Mouse (Mus musculus) liver, adult 2 months (tissue): ENCODE results near the gene Zfp715. TPM values are rescaled to one million over a fixed set of nuclear protein-coding genes. Genes with fewer than 3 reads are reported as not detected.

Experiments used
- DNase-seq: peaks from one replicate; pipeline ENCODE4 v3.0.0-alpha.2; 2011; ENCODE audit warnings: low read depth, low spot score; ENCODE audit errors: extremely low read depth
- H3K27ac ChIP-seq: fragments of 200-500 bp; replicated peaks from 2 replicates; pipeline ENCODE4 v1.5.1; 2012; ENCODE audit warnings: low read depth, mild to moderate bottlenecking, control low read depth, inconsistent platforms, low read length; ENCODE audit not compliant: insufficient read depth
- H3K27me3 ChIP-seq: fragments of 200-500 bp; 2 replicates; pipeline ENCODE4 v1.6.1; 2012; ENCODE audit warnings: mild to moderate bottlenecking, moderate library complexity, low read length, inconsistent platforms; ENCODE audit not compliant: control insufficient read depth, insufficient read depth
- H3K36me3 ChIP-seq: fragments of 200-500 bp; 2 replicates; pipeline ENCODE4 v1.6.1; 2012; ENCODE audit warnings: low read length, inconsistent platforms; ENCODE audit not compliant: control insufficient read depth, insufficient read depth
- H3K4me1 ChIP-seq: fragments of 200-500 bp; 2 replicates; pipeline ENCODE4 v1.6.1; 2011; ENCODE audit warnings: low read length; ENCODE audit not compliant: control insufficient read depth, insufficient read depth
- H3K4me3 ChIP-seq: fragments of 200-500 bp; 2 replicates; pipeline ENCODE4 v1.5.1; 2011; ENCODE audit warnings: low read depth, mild to moderate bottlenecking, control low read depth, low read length, moderate library complexity; ENCODE audit not compliant: insufficient read depth
- H3K79me2 ChIP-seq: fragments of 200-500 bp; 2 replicates; pipeline ENCODE4 v1.6.1; 2012; ENCODE audit warnings: inconsistent platforms, mild to moderate bottlenecking, low read length, moderate library complexity; ENCODE audit not compliant: control insufficient read depth, insufficient read depth
- H3K9ac ChIP-seq: fragments of 200-500 bp; 2 replicates; pipeline ENCODE4 v1.6.1; 2012; ENCODE audit warnings: low read depth, mild to moderate bottlenecking, control low read depth, inconsistent platforms, low read length
- CTCF ChIP-seq: fragments of 200-500 bp; IDR thresholded peaks from 2 replicates; pipeline ENCODE4 v1.5.1; 2011; ENCODE audit warnings: low read depth, low read length, control low read depth
- POLR2A ChIP-seq: fragments of 200-500 bp; IDR thresholded peaks from 2 replicates; pipeline ENCODE4 v1.6.1; 2011; ENCODE audit warnings: low read length, control low read depth; ENCODE audit not compliant: insufficient read depth; ENCODE audit errors: extremely low read depth
- WGBS: fragments of 180-500 bp; shearing (Covaris S2); methylation state at CpG from one replicate; pipeline ENCODE4 v1.1.7; 2018; 5-methylcytosine and 5-hydroxymethylcytosine counted together
- polyA plus RNA-seq: library from polyadenylated mRNA; depleted of rRNA; stranded (reverse); fragments of >200 nt; gene quantifications from 2 replicates; pipeline ENCODE4 v1.2.3, GENCODE M21; 2012
- total RNA-seq: library from RNA; depleted of rRNA; stranded (reverse); fragments of >200 nt; gene quantifications from 2 replicates; pipeline ENCODE4 v1.2.3, GENCODE M21; 2014

The Zfp715 gene
- total and polyA plus RNA-seq, 2 experiments = 1.8 to 12.2 TPM

- Histone ChIP-seq H3K27ac (no peak overlapping the region), H3K79me2 (no peaks in the 10 kb centered on the region), H3K36me3 (no peaks in the 10 kb centered on the region), H3K27me3 (no peaks in the 10 kb centered on the region), H3K4me3 (no peak overlapping the region), H3K9ac (no peak overlapping the region), H3K4me1 (no peaks in the 10 kb centered on the region)
- 78% methylated on average over 4 of the region's 4 CpGs for WGBS
- no peak for DNase-seq
- no peak for TF ChIP-seq CTCF
- TF ChIP-seq POLR2A = no peak
Measured at GRCm38 (mm10) chr7:43344491-43344890, 31.4 kb upstream of the Zfp715 start.

- no peak for DNase-seq
- Histone ChIP-seq H3K27me3 (no peaks in the 10 kb centered on the region), H3K79me2 (no peaks in the 10 kb centered on the region), H3K4me1 (no peaks in the 10 kb centered on the region), H3K4me3 (no peak overlapping the region), H3K27ac (no peak overlapping the region), H3K9ac (no peak overlapping the region), H3K36me3 (no peaks in the 10 kb centered on the region)
- WGBS = 88% methylated on average over 2 of the region's 2 CpGs
- TF ChIP-seq CTCF (no peak), POLR2A (no peak)
Measured at GRCm38 (mm10) chr7:43344020-43344419, 30.9 kb upstream of the Zfp715 start.

GRCm38 (mm10) chr7:43343191-43343590 lies 30.1 kb upstream of the Zfp715 start:
- Histone ChIP-seq H3K9ac (no peak overlapping the region), H3K36me3 (no peaks in the 10 kb centered on the region), H3K27me3 (no peaks in the 10 kb centered on the region), H3K79me2 (no peaks in the 10 kb centered on the region), H3K4me3 (no peak overlapping the region), H3K4me1 (no peaks in the 10 kb centered on the region), H3K27ac (no peak overlapping the region)
- TF ChIP-seq POLR2A (no peak), CTCF (no peak)
- DNase-seq = no peak
- WGBS = 70% methylated on average over 5 of the region's 5 CpGs

GRCm38 (mm10) chr7:43340771-43341170 lies 27.7 kb upstream of the Zfp715 start:
- TF ChIP-seq CTCF = no peak
- TF ChIP-seq POLR2A = no peak
- Histone ChIP-seq H3K9ac (no peak overlapping the region), H3K79me2 (no peaks in the 10 kb centered on the region), H3K4me1 (no peaks in the 10 kb centered on the region), H3K36me3 (no peaks in the 10 kb centered on the region), H3K27me3 (no peaks in the 10 kb centered on the region), H3K4me3 (no peak overlapping the region), H3K27ac (no peak overlapping the region)
- DNase-seq = no peak
- 87% methylated on average over 4 of the region's 4 CpGs for WGBS

- 61% methylated on average over 2 of the region's 2 CpGs for WGBS
- Histone ChIP-seq H3K4me3 (no peak overlapping the region), H3K36me3 (no peaks in the 10 kb centered on the region), H3K27ac (no peak overlapping the region), H3K79me2 (no peaks in the 10 kb centered on the region), H3K9ac (no peak overlapping the region), H3K27me3 (no peaks in the 10 kb centered on the region), H3K4me1 (no peaks in the 10 kb centered on the region)
- TF ChIP-seq POLR2A = no peak
- no peak for TF ChIP-seq CTCF
- DNase-seq = no peak
Measured at GRCm38 (mm10) chr7:43333899-43334298, 20.8 kb upstream of the Zfp715 start.

- no peak for DNase-seq
- WGBS = 31% methylated on average over 6 of the region's 7 CpGs
- Histone ChIP-seq H3K4me3 (no peak overlapping the region), H3K27me3 (no peaks in the 10 kb centered on the region), H3K36me3 (no peaks in the 10 kb centered on the region), H3K27ac (no peak overlapping the region), H3K4me1 (no peaks in the 10 kb centered on the region), H3K9ac (no peak overlapping the region), H3K79me2 (no peaks in the 10 kb centered on the region)
- peak; percentile 84 for TF ChIP-seq CTCF
- no peak for TF ChIP-seq POLR2A
Measured at GRCm38 (mm10) chr7:43333203-43333602, 20.1 kb upstream of the Zfp715 start.
